Mouse (Mus musculus) heart, embryonic 10.5 days (tissue): ENCODE measurements around the gene Nrarp. TPM values are rescaled to one million over a fixed set of nuclear protein-coding genes. Genes with fewer than 3 reads are reported as not detected.

Experiments used
- DNase-seq: peaks from one replicate; pipeline ENCODE4 v3.0.0-alpha.2; 2017; ENCODE audit warnings: low spot score
- H3K27ac ChIP-seq: fragments of 300-500 bp; sonication (generic); 2 replicates; pipeline ENCODE4 v1.5.1; 2016; ENCODE audit warnings: mild to moderate bottlenecking
- H3K27me3 ChIP-seq: fragments of 300-500 bp; sonication (generic); 2 replicates; pipeline ENCODE4 v1.6.1; 2016; ENCODE audit warnings: mild to moderate bottlenecking; ENCODE audit not compliant: poor library complexity, insufficient read depth, severe bottlenecking
- H3K36me3 ChIP-seq: fragments of 300-500 bp; sonication (generic); 2 replicates; pipeline ENCODE4 v1.6.1; 2016; ENCODE audit warnings: mild to moderate bottlenecking, moderate library complexity
- H3K4me1 ChIP-seq: fragments of 300-500 bp; sonication (generic); 2 replicates; pipeline ENCODE4 v1.6.1; 2016; ENCODE audit warnings: mild to moderate bottlenecking
- H3K4me3 ChIP-seq: fragments of 300-500 bp; sonication (generic); 2 replicates; pipeline ENCODE4 v1.5.1; 2016; ENCODE audit warnings: mild to moderate bottlenecking, moderate library complexity
- H3K9me3 ChIP-seq: fragments of 300-500 bp; sonication (generic); 2 replicates; pipeline ENCODE4 v1.6.1; 2016; ENCODE audit warnings: mild to moderate bottlenecking, moderate library complexity
- WGBS: fragments of 180-500 bp; shearing (Covaris S2); methylation state at CpG from one replicate; pipeline ENCODE4 v1.1.7; 2016; 5-methylcytosine and 5-hydroxymethylcytosine counted together
- polyA plus RNA-seq: library from polyadenylated mRNA; unstranded; fragments of >200 nt; fragmentation: Nextera tagmentation; extraction: Ambion mirVana; gene quantifications from 2 replicates; pipeline ENCODE4 v1.2.1, GENCODE M21; 2016

Nrarp gene
- 5.7 and 5.9 TPM in 2 replicates for polyA plus RNA-seq

DNA sequence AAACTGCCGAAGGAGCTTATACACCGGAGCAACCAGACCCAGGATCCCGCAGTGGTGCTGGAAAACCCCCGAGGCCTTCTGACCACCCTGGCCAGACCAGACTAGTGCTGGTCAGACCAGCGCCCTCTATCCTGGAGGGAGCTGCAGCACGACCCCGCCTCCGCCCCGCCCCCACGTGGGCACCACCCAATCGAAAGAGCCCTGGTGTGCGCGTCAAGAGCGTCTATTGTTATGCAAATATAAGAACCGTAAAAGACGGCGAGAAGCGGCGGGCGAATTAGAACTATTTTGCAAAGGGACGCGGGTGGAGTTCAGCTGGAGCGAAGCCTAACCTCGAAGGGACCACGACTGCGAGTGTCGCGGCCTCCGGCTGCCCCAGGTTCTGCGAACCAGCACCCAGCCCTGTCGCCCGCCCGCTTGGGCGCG lies at the start of gene Nrarp:
Gene Nrarp (plus strand): TSS at position 281 of the 426 bp plus-strand sequence.
- no peaks in the 10 kb centered on the region for H3K9me3 ChIP-seq
- peaks cover 56% of the 10 kb centered on the region for H3K4me1 ChIP-seq
- H3K4me3 ChIP-seq: peak within 1 kb of the TSS; percentile 73
- under 1% methylated on average over 35 of the region's 35 CpGs for WGBS
- H3K36me3 ChIP-seq: no peaks in the 10 kb centered on the region
- H3K27me3 ChIP-seq: peaks cover 89% of the 10 kb centered on the region
- H3K27ac ChIP-seq: peak within 1 kb of the TSS; percentile 83
- DNase-seq: peak; percentile 98

DNA sequence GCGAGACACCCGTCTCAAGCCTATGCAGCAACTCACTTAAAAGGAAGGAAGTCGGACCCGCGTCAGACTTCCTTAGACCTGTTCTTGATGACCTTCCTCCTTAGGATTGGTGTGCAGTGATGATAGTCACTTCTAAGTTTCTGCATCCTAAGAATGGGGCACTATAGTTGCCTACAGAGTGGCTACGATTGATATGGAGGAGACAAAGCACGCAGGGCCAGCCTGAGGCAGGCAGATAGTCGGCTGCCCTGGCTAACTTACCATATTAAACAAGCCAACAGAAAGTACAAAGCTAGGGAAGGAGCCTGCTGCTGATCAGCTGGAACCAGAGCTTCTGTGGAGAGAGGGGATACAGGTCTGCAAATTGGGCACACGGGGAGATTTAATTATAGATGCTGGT lies 49.0 kb upstream of the Nrarp start:
- no peaks in the 10 kb centered on the region for H3K36me3 ChIP-seq
- no peaks in the 10 kb centered on the region for H3K27me3 ChIP-seq
- H3K4me1 ChIP-seq: peaks cover 23% of the 10 kb centered on the region
- no peaks in the 10 kb centered on the region for H3K9me3 ChIP-seq
- H3K4me3 ChIP-seq: no peak overlapping the region
- WGBS: 70% methylated on average over 9 of the region's 9 CpGs
- H3K27ac ChIP-seq: no peak overlapping the region
- no peak for DNase-seq

DNA sequence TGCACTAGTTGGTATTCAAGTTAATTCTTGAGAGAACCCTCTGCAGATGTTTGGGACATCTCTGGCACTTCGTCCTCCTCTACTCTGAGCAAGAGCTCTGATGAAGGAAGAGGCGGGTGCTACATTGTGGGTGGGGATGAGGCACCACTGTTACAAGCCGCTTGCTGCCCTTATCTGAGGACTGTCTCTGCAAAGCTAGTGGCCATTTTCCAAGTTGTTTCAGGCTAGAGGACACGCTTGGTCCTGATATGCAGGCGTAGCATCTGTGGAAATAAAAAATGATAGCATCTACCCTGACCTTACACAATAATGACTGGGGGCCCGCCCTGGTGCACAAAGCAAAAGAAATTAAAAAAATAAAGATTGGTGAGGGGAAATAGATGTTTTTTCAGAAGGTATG lies 42.7 kb upstream of the Nrarp start:
- H3K27me3 ChIP-seq: no peaks in the 10 kb centered on the region

DNA sequence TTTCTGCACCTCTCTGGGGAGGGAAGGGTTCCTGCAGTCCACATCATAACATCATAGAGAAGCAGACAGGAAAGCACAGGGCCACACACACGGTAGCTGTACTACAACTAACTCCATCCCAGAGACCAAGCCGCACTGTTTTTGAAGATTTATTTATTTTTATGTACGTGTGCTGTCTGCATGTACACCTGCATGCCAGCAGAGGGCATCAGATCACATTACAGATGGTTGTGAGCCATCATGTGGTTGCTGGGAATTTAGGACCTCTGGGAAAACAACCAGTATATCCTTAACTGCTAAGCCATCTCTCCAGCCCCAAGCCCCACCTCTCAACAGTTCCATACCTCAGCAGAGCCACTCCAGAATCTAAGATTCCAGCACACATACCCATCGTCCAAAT lies 39.4 kb upstream of the Nrarp start:
- Histone ChIP-seq H3K4me3 (no peak overlapping the region), H3K9me3 (no peaks in the 10 kb centered on the region), H3K27me3 (no peaks in the 10 kb centered on the region), H3K4me1 (no peaks in the 10 kb centered on the region), H3K27ac (no peak overlapping the region), H3K36me3 (no peaks in the 10 kb centered on the region)
- 63% methylated on average over 4 of the region's 4 CpGs for WGBS
- no peak for DNase-seq

More for the DNA sequence above, 42.7 kb upstream of the Nrarp start:
- H3K4me1 ChIP-seq: no peaks in the 10 kb centered on the region
- no peak for DNase-seq
- H3K9me3 ChIP-seq: no peaks in the 10 kb centered on the region
- 48% methylated on average over 6 of the region's 6 CpGs for WGBS
- no peak overlapping the region for H3K4me3 ChIP-seq
- H3K27ac ChIP-seq: no peak overlapping the region
- no peaks in the 10 kb centered on the region for H3K36me3 ChIP-seq

DNA sequence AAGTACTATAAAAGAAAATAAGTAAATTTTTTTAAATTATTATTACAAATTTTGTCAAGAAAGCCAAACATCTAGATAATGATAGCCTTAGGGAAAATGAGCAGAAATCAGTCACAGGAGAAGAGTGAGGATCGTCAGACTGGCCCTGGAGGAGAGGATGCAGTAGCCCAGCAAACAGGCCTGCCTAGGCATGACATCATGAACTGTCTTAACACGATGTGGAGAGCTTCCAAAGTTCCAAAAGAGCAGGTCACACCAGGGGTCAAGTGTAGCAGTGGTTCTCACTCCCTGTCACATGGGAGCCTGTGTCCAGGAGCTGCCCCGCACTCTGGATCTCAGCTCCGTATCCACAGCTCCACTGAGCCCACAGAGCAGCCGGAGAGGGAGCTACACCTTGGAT lies 38.6 kb upstream of the Nrarp start:
- no peaks in the 10 kb centered on the region for H3K4me1 ChIP-seq
- no peaks in the 10 kb centered on the region for H3K9me3 ChIP-seq
- no peak overlapping the region for H3K27ac ChIP-seq
- WGBS: 75% methylated on average over 5 of the region's 5 CpGs
- no peaks in the 10 kb centered on the region for H3K36me3 ChIP-seq
- H3K27me3 ChIP-seq: no peaks in the 10 kb centered on the region
- H3K4me3 ChIP-seq: no peak overlapping the region
- DNase-seq: no peak

DNA sequence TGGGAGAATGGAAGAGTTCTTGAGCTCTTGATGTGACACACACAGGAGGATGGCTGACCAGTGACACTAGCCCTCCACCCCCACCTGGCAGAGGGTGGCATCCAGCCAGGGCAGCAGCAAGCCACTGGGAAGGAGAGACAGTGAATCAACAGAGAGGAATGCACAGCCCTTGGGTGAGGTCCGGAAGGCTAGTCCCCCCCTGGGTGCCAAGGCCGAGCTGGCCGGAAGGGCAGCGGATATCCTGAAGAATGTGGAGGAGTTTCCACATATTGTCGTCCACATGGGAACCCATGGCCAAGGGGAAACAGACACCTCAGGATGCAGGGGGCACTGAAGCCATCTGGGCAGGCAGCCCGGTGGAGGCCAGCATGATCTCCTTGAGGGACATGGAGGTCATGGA lies 35.2 kb upstream of the Nrarp start:
- H3K27me3 ChIP-seq: no peaks in the 10 kb centered on the region
- WGBS: 77% methylated on average over 6 of the region's 6 CpGs
- no peak overlapping the region for H3K27ac ChIP-seq
- no peaks in the 10 kb centered on the region for H3K9me3 ChIP-seq
- H3K4me1 ChIP-seq: no peaks in the 10 kb centered on the region
- H3K4me3 ChIP-seq: no peak overlapping the region
- no peaks in the 10 kb centered on the region for H3K36me3 ChIP-seq
- peak; percentile 74 for DNase-seq

DNA sequence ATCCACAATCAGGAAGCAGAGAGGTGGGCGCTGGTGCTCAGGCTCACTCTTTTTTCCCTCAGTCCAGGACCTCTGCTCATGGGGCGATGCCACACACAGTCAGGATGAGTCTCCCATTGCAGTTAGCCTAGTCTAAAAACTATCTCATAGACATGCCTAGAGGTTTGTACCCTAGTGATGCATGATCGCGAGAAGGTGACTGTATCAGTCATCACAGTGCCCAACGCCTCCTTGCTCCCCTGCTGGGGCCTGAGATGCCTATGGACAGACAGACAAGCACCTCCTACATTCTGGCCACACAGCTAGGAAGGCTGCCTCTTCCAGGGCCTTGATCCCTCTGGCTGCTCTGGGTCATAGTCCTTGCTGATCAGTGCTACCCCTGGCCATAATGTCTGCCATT lies 33.2 kb upstream of the Nrarp start:
- H3K4me1 ChIP-seq: peaks cover 2% of the 10 kb centered on the region; the same call in 1 of the 2 replicates
- DNase-seq: no peak
- no peaks in the 10 kb centered on the region for H3K9me3 ChIP-seq
- 80% methylated on average over 5 of the region's 5 CpGs for WGBS
- H3K27ac ChIP-seq: no peak overlapping the region
- H3K27me3 ChIP-seq: no peaks in the 10 kb centered on the region
- H3K4me3 ChIP-seq: no peak overlapping the region
- no peaks in the 10 kb centered on the region for H3K36me3 ChIP-seq

DNA sequence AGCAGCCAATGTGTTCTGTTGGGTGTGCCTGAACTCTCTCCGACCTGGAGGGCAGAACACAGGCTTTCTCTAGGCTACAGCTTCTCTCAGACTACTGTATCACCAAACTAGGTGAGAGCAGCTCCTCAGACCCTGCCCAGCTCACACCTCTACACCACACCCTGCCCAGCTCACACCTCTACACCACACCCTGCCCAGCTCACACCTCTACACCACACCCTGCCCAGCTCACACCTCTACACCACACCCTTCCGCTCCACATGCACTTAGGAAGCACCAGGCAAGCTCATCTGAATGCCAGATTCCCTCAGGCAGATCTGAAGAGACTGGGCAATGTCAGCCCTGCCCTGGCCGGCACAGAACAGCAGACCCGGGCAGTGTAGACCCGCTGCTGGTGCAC lies 32.7 kb upstream of the Nrarp start:
- H3K27me3 ChIP-seq: no peaks in the 10 kb centered on the region
- no peak for DNase-seq
- peaks cover 7% of the 10 kb centered on the region; the same call in 1 of the 2 replicates for H3K4me1 ChIP-seq
- no peak overlapping the region for H3K27ac ChIP-seq
- WGBS: 77% methylated on average over 5 of the region's 5 CpGs
- H3K4me3 ChIP-seq: no peak overlapping the region
- no peaks in the 10 kb centered on the region for H3K36me3 ChIP-seq
- no peaks in the 10 kb centered on the region for H3K9me3 ChIP-seq

DNA sequence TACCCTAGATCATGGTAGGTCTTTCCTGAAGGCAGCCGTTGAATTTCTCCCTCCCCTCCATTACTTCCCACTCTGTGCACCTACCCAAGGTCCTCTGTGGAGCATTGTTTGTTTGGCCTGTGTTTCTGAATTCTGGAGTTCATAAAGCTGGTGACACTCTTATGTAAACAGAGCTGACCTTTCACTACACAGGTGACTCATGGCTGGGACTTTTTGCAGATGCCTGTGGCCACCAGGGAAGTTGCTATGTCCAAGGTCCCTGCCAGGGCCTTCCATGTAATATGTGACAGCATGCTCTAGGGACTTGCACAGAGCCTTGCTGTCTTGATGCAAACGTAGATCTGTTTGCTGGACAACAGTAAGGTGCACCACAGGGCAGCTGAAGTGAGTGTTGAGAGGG lies 30.9 kb upstream of the Nrarp start:
- DNase-seq: peak; percentile 74
- Histone ChIP-seq H3K9me3 (no peaks in the 10 kb centered on the region), H3K27me3 (no peaks in the 10 kb centered on the region), H3K4me1 (peaks cover 8% of the 10 kb centered on the region; the same call in 1 of the 2 replicates), H3K36me3 (no peaks in the 10 kb centered on the region), H3K4me3 (no peak overlapping the region), H3K27ac (no peak overlapping the region)
- WGBS: 75% methylated on average over 2 of the region's 2 CpGs

DNA sequence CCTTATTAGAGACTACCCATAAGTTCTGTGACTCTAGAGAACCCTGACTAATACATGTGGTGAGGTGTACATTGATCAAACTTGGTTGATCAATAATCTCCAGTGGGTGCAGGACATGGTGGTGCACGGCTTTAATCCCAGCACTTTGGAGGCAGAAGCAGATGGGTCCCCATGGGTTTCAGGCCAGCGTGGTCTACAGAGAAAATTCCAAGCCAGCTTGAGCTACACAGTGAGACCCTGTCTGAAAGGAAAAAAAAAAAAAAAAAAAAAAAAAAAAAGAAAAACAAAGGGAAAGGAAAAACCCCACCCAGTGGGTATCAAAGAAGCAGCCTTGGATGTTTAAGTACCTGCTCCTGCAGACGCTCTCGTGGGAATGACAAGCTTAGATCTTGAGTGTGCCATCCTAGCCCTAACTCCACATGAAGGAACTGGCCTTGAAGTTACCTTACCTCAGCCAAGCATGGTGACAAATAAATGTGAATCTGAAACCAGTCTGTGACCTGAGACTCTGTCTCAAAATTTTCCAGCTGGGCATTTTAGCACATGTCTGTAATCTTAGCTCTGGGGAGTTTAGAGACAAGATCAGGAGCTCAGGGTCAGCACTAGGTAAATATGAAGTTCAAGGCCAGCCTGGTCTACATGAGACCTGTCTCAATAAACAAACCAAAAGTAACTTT lies 29.1 kb upstream of the Nrarp start:
- H3K4me3 ChIP-seq: no peak overlapping the region
- H3K27me3 ChIP-seq: no peaks in the 10 kb centered on the region
- H3K4me1 ChIP-seq: peaks cover 8% of the 10 kb centered on the region; the same call in 1 of the 2 replicates
- WGBS: 63% methylated on average over 4 of the region's 4 CpGs
- no peaks in the 10 kb centered on the region for H3K36me3 ChIP-seq
- DNase-seq: no peak
- no peaks in the 10 kb centered on the region for H3K9me3 ChIP-seq
- H3K27ac ChIP-seq: no peak overlapping the region

DNA sequence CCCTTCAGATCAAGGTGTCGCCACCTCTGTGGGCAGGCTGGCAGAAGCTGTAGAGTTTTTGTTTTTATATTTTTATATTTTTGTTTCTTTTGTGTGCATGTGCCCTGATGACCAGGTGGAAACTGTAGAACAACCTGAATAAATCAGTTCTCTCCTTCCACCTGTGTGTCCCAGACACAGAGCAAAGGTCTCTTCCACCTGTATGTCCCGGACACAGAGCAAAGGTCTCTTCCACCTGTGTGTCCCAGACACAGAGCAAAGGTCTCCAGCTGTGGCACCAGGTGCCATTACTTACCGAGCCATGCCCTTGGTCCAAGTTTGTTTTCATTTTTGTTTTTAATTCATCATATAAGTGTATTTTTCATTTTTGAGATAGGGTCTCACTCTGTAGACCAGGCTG lies 24.4 kb upstream of the Nrarp start:
- 80% methylated on average over 3 of the region's 3 CpGs for WGBS
- H3K4me1 ChIP-seq: peaks cover 8% of the 10 kb centered on the region; the same call in 1 of the 2 replicates

DNA sequence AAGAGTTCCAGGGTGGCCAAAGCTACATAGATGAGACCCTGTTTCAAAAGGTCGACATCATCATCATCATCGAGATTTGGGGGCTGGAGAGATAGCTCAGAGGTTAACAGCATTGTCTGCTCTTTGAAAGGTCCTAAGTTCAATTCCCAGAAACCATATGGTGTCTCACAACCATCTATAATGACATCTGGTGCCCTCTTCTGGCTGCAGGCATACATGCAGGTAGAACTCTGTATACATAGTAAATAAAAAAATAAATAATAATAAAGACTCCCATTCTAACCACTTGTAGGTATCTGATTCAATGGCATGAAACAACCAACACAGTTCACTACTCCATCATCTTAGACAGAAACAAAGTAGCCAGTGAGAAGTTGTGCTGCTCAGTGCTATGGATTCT lies 23.6 kb upstream of the Nrarp start:
- H3K27me3 ChIP-seq: peaks cover 1% of the 10 kb centered on the region
- 34% methylated on average over 2 of the region's 2 CpGs for WGBS
- no peaks in the 10 kb centered on the region for H3K36me3 ChIP-seq
- no peak for DNase-seq
- no peaks in the 10 kb centered on the region for H3K9me3 ChIP-seq
- H3K27ac ChIP-seq: no peak overlapping the region
- peaks cover 8% of the 10 kb centered on the region; the same call in 1 of the 2 replicates for H3K4me1 ChIP-seq
- H3K4me3 ChIP-seq: no peak overlapping the region

More for the DNA sequence above, 24.4 kb upstream of the Nrarp start:
- H3K36me3 ChIP-seq: no peaks in the 10 kb centered on the region
- H3K27me3 ChIP-seq: no peaks in the 10 kb centered on the region
- H3K9me3 ChIP-seq: no peaks in the 10 kb centered on the region
- H3K4me3 ChIP-seq: no peak overlapping the region
- no peak for DNase-seq
- no peak overlapping the region for H3K27ac ChIP-seq

DNA sequence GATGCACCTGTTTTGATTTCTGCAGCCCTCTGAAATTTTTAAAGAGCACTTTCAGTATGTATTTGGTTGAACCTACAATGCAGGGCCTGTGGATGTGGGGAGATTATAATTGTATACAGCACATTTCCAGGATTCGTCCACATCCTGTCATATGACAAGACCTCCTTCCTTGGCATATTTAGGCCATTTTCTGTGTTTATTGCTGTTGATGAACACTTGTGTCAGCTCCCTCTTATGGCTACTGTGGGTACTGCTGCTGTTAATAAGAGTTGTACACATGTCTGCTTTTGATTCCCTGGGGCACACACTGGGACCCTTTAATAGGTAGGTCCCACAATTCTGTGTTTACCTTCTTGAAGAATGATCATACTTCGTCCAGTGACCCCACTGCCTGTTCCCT lies 22.9 kb upstream of the Nrarp start:
- Histone ChIP-seq H3K27me3 (peaks cover 8% of the 10 kb centered on the region), H3K9me3 (no peaks in the 10 kb centered on the region), H3K27ac (no peak overlapping the region), H3K4me3 (no peak overlapping the region), H3K4me1 (0 out of 2 replicates have a peak, but pooled peaks cover 3% of the 10 kb centered on the region), H3K36me3 (no peaks in the 10 kb centered on the region)
- WGBS: 57% methylated on average over 2 of the region's 2 CpGs
- DNase-seq: no peak

DNA sequence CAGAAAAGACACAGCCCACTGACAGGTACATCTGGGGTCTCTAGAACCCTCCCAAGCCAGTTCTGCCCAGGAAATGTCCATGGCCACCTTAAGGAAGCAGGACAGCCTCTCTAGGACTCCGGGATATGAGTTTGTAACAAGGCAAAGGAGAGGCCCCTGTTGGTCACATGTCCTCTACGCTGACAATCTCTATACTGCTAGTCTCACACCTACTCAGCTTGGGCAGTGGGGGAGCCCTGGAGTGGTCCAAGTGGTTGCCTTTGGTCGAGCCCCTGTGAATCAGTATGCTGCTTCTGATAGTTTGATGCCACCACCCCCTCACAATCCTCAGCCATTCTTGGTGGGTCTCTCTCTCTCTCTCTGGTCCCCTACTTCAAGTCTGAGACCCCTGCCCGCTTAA lies 13.1 kb upstream of the Nrarp start:
- Histone ChIP-seq H3K9me3 (no peaks in the 10 kb centered on the region), H3K4me1 (peaks cover 53% of the 10 kb centered on the region), H3K4me3 (peak overlapping the region; percentile 66), H3K27me3 (peaks cover 28% of the 10 kb centered on the region), H3K27ac (peak overlapping the region; percentile 92), H3K36me3 (no peaks in the 10 kb centered on the region)
- 27% methylated on average over 4 of the region's 4 CpGs for WGBS
- DNase-seq: no peak
